Mouse (Mus musculus) CH12.LX (cell line): Measurements from ENCODE around the gene Paics.

Experiments
- CTCF ChIP-seq, 2 experiments: IDR thresholded peaks in 1 of 2; conservative IDR thresholded peaks in 1 of 2; 2 replicates each; pipeline ENCODE4 v1.5.1; 2011 to 2012; ENCODE audit warnings: low read depth in 2 of 2, low read length in 2 of 2, improper control_type of control experiment in 1 of 2, inconsistent platforms in 1 of 2, mild to moderate bottlenecking in 1 of 2, moderate library complexity in 1 of 2
- EP300 ChIP-seq: IDR thresholded peaks from 2 replicates; pipeline ENCODE4 v1.6.1; 2011; ENCODE audit warnings: low read length, improper control_type of control experiment
- MAFK ChIP-seq: IDR thresholded peaks from 2 replicates; pipeline ENCODE4 v1.6.1; 2011; ENCODE audit warnings: low read length, improper control_type of control experiment; ENCODE audit not compliant: insufficient replicate concordance
- MAX ChIP-seq: IDR thresholded peaks from 2 replicates; pipeline ENCODE4 v1.6.1; 2011; ENCODE audit warnings: low read length, improper control_type of control experiment
- POLR2A ChIP-seq: IDR thresholded peaks from 2 replicates; pipeline ENCODE4 v1.6.1; 2011; ENCODE audit warnings: low read depth, mild to moderate bottlenecking, improper control_type of control experiment, low read length
- TCF12 ChIP-seq: IDR thresholded peaks from 2 replicates; pipeline ENCODE4 v1.6.1; 2014; ENCODE audit warnings: low read depth, mild to moderate bottlenecking, inconsistent platforms, low read length, improper control_type of control experiment
- USF2 ChIP-seq: conservative IDR thresholded peaks from 2 replicates; pipeline ENCODE4 v1.6.1; 2011; ENCODE audit warnings: low read depth, low read length, improper control_type of control experiment
- ZC3H11A ChIP-seq: IDR thresholded peaks from 2 replicates; pipeline ENCODE4 v1.6.1; 2012; ENCODE audit warnings: low read depth, mild to moderate bottlenecking, inconsistent platforms, low read length, improper control_type of control experiment

- TF ChIP-seq CTCF (conservative IDR thresholded peaks at IDR 0.05 in 1 of 2, IDR thresholded peaks at IDR 0.05 in 1 of 2; ENCODE audit: low read depth in 2 of 2, low read length in 2 of 2) = no peak
- TF ChIP-seq EP300 = no peak
- TF ChIP-seq POLR2A = no peak
- no peak for TF ChIP-seq USF2
- no peak for TF ChIP-seq MAFK
- no peak for TF ChIP-seq ZC3H11A
- TF ChIP-seq TCF12 = no peak
- no peak for TF ChIP-seq MAX
Observed at GRCm38 (mm10) chr5:76969250-76969649, 18.1 kb downstream of the Paics start.
